Mouse (Mus musculus) common myeloid progenitor, adult 5-6 weeks (primary cell): ENCODE data around the gene Trak1. TPM values are rescaled to one million over a fixed set of nuclear protein-coding genes. Genes with fewer than 3 reads are reported as not detected.

Experiments used
- ATAC-seq: replicated peaks from 2 replicates; pipeline ENCODE4 v1.8.0; 2016; ENCODE audit warnings: low read depth, mild to moderate bottlenecking, moderate TSS enrichment, inconsistent platforms; ENCODE audit not compliant: poor library complexity, severe bottlenecking
- total RNA-seq: library from RNA; stranded (forward); fragments of 200-1000, 187-1606 nt; gene quantifications from 2 replicates; pipeline ENCODE4 v1.2.3, GENCODE M21; 2017

Trak1 gene
- total RNA-seq, 1 experiment from 2014 or later, result 32.3 TPM

- ATAC-seq, result no peak
These were observed 6.0 kb upstream of the Trak1 start for GRCm38 (mm10) chr9:121291275-121291674.

GRCm38 (mm10) chr9:121293187-121293586 is 4.1 kb upstream of the Trak1 start:
- ATAC-seq, result no peak

GRCm38 (mm10) chr9:121295221-121295620 is 2.1 kb upstream of the Trak1 start:
- ATAC-seq, result no peak

- no peak for ATAC-seq
These were observed 730 bp downstream of the Trak1 start for GRCm38 (mm10) chr9:121298065-121298398.

GRCm38 (mm10) chr9:121298411-121299091 is 1.2 kb downstream of the Trak1 start:
- peak; percentile 24 for ATAC-seq

GRCm38 (mm10) chr9:121299223-121299755 is 2.0 kb downstream of the Trak1 start:
- ATAC-seq, result no peak

- no peak for ATAC-seq
These were observed 2.8 kb downstream of the Trak1 start for GRCm38 (mm10) chr9:121299976-121300570.

GRCm38 (mm10) chr9:121301041-121301920 is 4.0 kb downstream of the Trak1 start:
- peak; percentile 57 for ATAC-seq

- no peak for ATAC-seq
These were observed 5.2 kb downstream of the Trak1 start for GRCm38 (mm10) chr9:121302543-121302942.

- no peak for ATAC-seq
These were observed 5.8 kb downstream of the Trak1 start for GRCm38 (mm10) chr9:121303086-121303485.

GRCm38 (mm10) chr9:121303748-121304147 is 6.4 kb downstream of the Trak1 start:
- no peak for ATAC-seq

- no peak for ATAC-seq
These were observed 7.2 kb downstream of the Trak1 start for GRCm38 (mm10) chr9:121304520-121304919.

- ATAC-seq, result peak; percentile 57
These were observed 8.2 kb downstream of the Trak1 start for GRCm38 (mm10) chr9:121305456-121305855.

GRCm38 (mm10) chr9:121309287-121309686 is 12.0 kb downstream of the Trak1 start:
- no peak for ATAC-seq

GRCm38 (mm10) chr9:121310501-121310900 is 13.2 kb downstream of the Trak1 start:
- no peak for ATAC-seq

GRCm38 (mm10) chr9:121311846-121312236 is 14.5 kb downstream of the Trak1 start:
- no peak for ATAC-seq

- no peak for ATAC-seq
These were observed 15.1 kb downstream of the Trak1 start for GRCm38 (mm10) chr9:121312237-121312891.

- peak; percentile 63 for ATAC-seq
These were observed 16.5 kb downstream of the Trak1 start for GRCm38 (mm10) chr9:121313656-121314374.

GRCm38 (mm10) chr9:121314541-121315152 is 17.3 kb downstream of the Trak1 start:
- peak; percentile 68 for ATAC-seq
